Mouse (Mus musculus) spleen, adult 2 months (tissue): ENCODE results near the gene Slc6a6. TPM values are rescaled to one million over a fixed set of nuclear protein-coding genes. Genes with fewer than 3 reads are reported as not detected.

ENCODE experiments used
- DNase-seq, 2 experiments: peaks; one replicate each; pipeline versions ENCODE4 v3.0.0 to v3.0.0-alpha.2; 2012 to 2021; ENCODE audit warnings: low spot score in 2 of 2, low read depth in 1 of 2
- H3K27ac ChIP-seq: fragments of 200-500 bp; 2 replicates; pipeline ENCODE4 v1.5.1; 2012; ENCODE audit warnings: low read length, inconsistent platforms; ENCODE audit not compliant: insufficient read depth
- H3K27me3 ChIP-seq: fragments of 200-500 bp; 2 replicates; pipeline ENCODE4 v1.6.1; 2012; ENCODE audit warnings: mild to moderate bottlenecking, moderate library complexity, low read length, inconsistent platforms; ENCODE audit not compliant: control insufficient read depth, insufficient read depth
- H3K36me3 ChIP-seq: fragments of 200-500 bp; 2 replicates; pipeline ENCODE4 v1.6.1; 2012; ENCODE audit warnings: mild to moderate bottlenecking, low read length, inconsistent platforms; ENCODE audit not compliant: control insufficient read depth, insufficient read depth
- H3K4me1 ChIP-seq: fragments of 200-500 bp; 2 replicates; pipeline ENCODE4 v1.6.1; 2011; ENCODE audit warnings: inconsistent platforms; ENCODE audit not compliant: control insufficient read depth, insufficient read depth, insufficient read length
- H3K4me3 ChIP-seq: fragments of 200-500 bp; 2 replicates; pipeline ENCODE4 v1.5.1; 2011; ENCODE audit warnings: mild to moderate bottlenecking, inconsistent platforms; ENCODE audit not compliant: insufficient read depth, insufficient read length; ENCODE audit errors: extremely low read depth
- CTCF ChIP-seq: fragments of 200-500 bp; IDR thresholded peaks from 2 replicates; pipeline ENCODE4 v1.5.1; 2011; ENCODE audit warnings: mild to moderate bottlenecking, inconsistent platforms; ENCODE audit not compliant: insufficient read depth, insufficient read length, insufficient replicate concordance; ENCODE audit errors: extremely low read depth
- POLR2A ChIP-seq: fragments of 200-500 bp; IDR thresholded peaks from 2 replicates; pipeline ENCODE4 v1.6.1; 2011; ENCODE audit warnings: low read depth, low read length, inconsistent platforms
- whole genome bisulfite sequencing: fragments of 180-500 bp; shearing (Covaris S2); methylation state at CpG from one replicate; pipeline ENCODE4 v1.1.7; 2018; 5-methylcytosine and 5-hydroxymethylcytosine counted together
- polyA plus RNA-seq: library from polyadenylated mRNA; depleted of rRNA; stranded (reverse); fragments of >200 nt; gene quantifications from 2 replicates; pipeline ENCODE4 v1.2.3, GENCODE M21; 2012

Gene Slc6a6
- polyA plus RNA-seq, 1 experiment = 76.1 TPM

DNA sequence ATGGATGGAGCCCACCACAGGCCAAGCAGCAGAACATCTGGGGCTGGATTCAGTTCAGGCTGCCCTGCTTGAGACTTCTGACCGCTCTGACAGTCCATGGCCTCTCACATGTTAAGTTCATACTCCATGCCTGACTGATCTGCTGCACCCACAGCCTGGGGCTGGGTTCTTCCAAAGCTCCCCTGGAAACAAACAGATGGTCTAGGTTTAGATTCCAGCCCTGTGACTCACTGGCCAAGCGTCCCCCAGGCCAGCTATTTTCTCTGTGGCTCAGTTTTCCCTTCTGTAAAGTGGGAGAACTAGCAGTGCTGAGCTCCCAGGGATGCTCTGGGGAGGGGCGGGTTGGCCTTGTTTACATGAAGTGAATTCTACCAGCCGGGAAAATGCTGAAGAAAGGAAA is 2.0 kb upstream of the Slc6a6 start:
- H3K4me1 ChIP-seq = peaks cover 23% of the 10 kb centered on the region; the same call in 1 of the 2 replicates

DNA sequence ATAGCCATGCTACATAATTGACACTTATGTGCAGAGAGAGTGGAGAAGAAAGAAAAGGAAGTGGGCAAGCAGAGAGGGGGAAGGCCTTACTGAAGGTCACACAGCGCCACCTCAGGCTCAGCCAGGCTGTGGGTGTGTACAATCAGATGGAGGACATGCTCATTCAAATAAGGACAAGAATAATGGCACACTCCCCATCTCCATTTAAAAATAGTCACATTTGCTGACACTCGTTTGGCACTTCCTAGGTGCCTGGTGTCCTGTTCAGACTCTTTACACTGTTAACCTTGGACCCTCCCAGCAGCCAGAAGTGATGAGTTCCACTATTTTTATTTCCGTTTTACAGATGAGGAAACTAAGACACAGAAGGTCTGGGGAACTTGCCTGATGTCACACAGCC is 732 bp upstream of the Slc6a6 start:
- Histone ChIP-seq H3K4me1 (peaks cover 23% of the 10 kb centered on the region; the same call in 1 of the 2 replicates), H3K36me3 (no peaks in the 10 kb centered on the region), H3K4me3 (no peak overlapping the region; the same call in 1 of the 2 replicates), H3K27me3 (no peaks in the 10 kb centered on the region), H3K27ac (peak overlapping the region; percentile 62)
- WGBS = 6% methylated on average over 3 of the region's 3 CpGs
- peak; percentile 58; the same call in 1 of the 2 replicates for TF ChIP-seq CTCF
- TF ChIP-seq POLR2A = no peak
- peak; percentile 74 to 76 for DNase-seq

More for the DNA sequence above, 2.0 kb upstream of the Slc6a6 start:
- Histone ChIP-seq H3K4me3 (no peak overlapping the region), H3K27ac (no peak overlapping the region), H3K36me3 (no peaks in the 10 kb centered on the region), H3K27me3 (no peaks in the 10 kb centered on the region)
- no peak for DNase-seq
- TF ChIP-seq CTCF (no peak), POLR2A (no peak)
- WGBS = 79% methylated on average over 4 of the region's 4 CpGs

DNA sequence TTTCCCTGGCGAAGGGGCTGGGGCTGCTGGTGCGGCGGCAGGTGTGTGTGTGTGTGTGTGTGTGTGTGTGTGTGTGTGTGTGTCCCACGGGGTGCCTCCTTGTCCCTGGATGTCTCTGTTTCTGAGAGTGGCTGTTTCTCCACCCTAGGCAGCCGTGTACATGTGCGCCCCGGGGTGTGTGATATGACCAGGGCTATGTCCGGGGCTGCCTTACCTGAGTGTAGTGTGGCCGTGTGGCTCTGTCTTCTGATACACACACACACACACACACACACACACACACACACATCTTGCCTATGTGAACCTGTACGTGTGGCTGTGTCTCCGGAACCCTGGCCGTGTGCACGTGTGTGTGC is 599 bp downstream of the Slc6a6 start:
- peak overlapping the region; percentile 89 for H3K4me3 ChIP-seq
- H3K27me3 ChIP-seq = no peaks in the 10 kb centered on the region
- H3K36me3 ChIP-seq = no peaks in the 10 kb centered on the region
- under 1% methylated on average over 13 of the region's 13 CpGs for WGBS
- H3K4me1 ChIP-seq = peaks cover 14% of the 10 kb centered on the region; the same call in 1 of the 2 replicates
- H3K27ac ChIP-seq = peak overlapping the region; percentile 97
- TF ChIP-seq POLR2A (no peak), CTCF (no peak)
- DNase-seq = no peak

DNA sequence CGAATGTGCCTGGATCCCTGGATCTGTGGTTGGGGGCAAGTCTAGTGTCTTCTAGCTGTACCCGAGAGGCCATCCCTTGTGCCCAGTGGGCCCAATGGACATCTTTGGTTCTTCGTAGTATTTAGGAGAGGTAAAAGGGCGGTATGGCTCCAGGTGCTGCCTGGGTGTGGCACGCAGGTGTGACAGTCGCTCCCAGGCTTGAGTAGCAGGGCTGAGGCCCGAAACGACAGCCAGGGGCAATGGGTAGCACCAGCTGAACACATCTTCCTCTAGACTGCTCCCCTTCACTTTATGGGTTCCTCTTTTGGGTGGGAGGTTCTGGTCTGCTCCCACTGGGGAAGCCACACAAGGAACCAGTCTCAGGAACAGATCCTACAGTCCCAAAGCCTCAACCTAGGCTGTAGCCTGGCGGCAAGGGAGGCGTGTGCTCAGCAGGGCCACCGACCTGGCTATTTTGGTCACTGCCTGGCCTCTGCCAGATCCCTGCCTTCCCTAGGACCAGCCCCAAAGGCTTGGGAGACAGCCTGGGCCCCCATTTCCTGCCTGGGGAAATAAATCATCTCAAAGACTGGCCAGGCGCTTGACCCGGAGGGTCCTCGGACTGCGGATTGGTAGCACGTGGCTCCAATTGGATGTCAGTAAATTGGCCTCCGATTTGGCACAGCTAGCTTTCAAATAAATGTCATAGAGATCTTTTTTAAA is 1.1 kb downstream of the Slc6a6 start:
- 8% methylated on average over 17 of the region's 17 CpGs for WGBS
- DNase-seq = peak in 1 of 2 experiments; percentile 20
- Histone ChIP-seq H3K27ac (peak overlapping the region; percentile 97), H3K27me3 (no peaks in the 10 kb centered on the region), H3K4me3 (peak overlapping the region; percentile 89), H3K4me1 (peaks cover 14% of the 10 kb centered on the region; the same call in 1 of the 2 replicates), H3K36me3 (no peaks in the 10 kb centered on the region)
- TF ChIP-seq POLR2A (no peak), CTCF (no peak)

DNA sequence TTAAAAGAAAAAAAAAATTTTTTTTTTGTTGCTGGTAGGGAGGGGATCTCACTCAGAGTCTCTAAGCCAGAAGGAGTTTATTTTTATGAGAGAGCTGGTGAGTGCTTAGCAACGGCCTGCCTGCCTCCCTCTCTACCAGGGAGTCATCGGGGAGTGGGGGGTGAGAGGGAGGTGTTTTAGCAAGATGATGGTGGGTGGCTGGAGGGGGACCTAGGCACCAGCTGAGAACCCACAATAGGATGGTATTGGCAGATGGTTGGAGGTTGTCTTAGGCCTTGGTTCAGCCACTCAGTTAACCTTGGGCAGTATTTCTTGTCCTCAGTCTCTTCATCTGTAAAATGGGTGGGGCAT is 1.7 kb downstream of the Slc6a6 start:
- WGBS = 16% methylated on average over 2 of the region's 2 CpGs
- peaks cover 14% of the 10 kb centered on the region; the same call in 1 of the 2 replicates for H3K4me1 ChIP-seq
- no peaks in the 10 kb centered on the region for H3K36me3 ChIP-seq
- no peak for DNase-seq
- H3K27me3 ChIP-seq = no peaks in the 10 kb centered on the region
- no peak overlapping the region for H3K27ac ChIP-seq
- peak overlapping the region; percentile 9; the same call in 1 of the 2 replicates for H3K4me3 ChIP-seq
- no peak for TF ChIP-seq POLR2A

DNA sequence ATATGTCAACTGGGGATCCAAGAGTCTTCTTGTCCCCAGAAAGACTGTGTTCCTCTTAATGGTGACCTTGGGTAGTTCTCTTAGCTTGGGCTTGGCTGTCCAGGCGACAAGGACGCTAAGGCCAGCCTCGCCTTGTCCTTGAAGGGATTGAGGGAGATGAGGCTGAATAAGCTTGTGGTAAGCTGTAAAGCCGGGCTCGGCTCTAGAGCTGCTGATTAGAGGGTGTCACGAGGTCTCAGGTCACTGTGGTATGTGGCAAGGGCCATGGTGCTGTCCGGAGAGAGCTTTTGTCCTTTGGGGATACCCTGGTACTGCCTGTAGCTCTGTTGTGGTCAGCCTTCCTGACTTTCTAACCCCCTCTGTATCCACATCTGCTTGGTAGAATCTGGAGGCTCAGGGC is 2.0 kb downstream of the Slc6a6 start:
- H3K4me3 ChIP-seq = peak overlapping the region; percentile 1; the same call in 1 of the 2 replicates
- H3K27me3 ChIP-seq = no peaks in the 10 kb centered on the region
- H3K36me3 ChIP-seq = no peaks in the 10 kb centered on the region
- peaks cover 12% of the 10 kb centered on the region; the same call in 1 of the 2 replicates for H3K4me1 ChIP-seq
- DNase-seq = no peak
- TF ChIP-seq CTCF (no peak), POLR2A (no peak)
- WGBS = 71% methylated on average over 7 of the region's 7 CpGs
- no peak overlapping the region for H3K27ac ChIP-seq

DNA sequence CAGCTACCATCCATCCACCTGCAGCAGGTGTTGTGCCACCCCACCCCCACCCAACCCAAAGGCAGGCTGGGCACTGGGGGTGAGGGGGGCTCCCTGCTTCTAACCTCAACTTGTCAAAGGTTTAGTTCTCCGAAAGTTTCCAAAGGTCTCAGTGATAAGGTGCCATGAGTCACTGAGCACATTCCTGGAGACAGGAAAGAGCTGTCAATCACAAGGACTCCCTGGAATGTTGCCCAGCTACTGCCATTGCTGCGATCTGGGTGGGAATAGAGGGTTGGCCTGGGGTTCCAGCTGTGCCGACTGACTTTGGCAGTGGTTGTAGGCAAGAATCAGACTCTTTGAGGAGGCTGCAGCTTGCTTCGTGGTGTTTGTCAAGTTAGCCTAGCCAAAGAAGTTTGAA is 2.7 kb downstream of the Slc6a6 start:
- no peak for TF ChIP-seq POLR2A
- no peak for TF ChIP-seq CTCF
- Histone ChIP-seq H3K27ac (no peak overlapping the region), H3K36me3 (no peaks in the 10 kb centered on the region), H3K4me1 (peaks cover 12% of the 10 kb centered on the region; the same call in 1 of the 2 replicates), H3K4me3 (no peak overlapping the region), H3K27me3 (no peaks in the 10 kb centered on the region)
- DNase-seq = no peak
- 75% methylated on average over 4 of the region's 4 CpGs for WGBS
